Mouse (Mus musculus): ENCODE data around the gene Mesp2. TPM values are rescaled to one million over a fixed set of nuclear protein-coding genes. Genes with fewer than 3 reads are reported as not detected.

The Mesp2 gene
- polyA plus RNA-seq, 1 experiment from 2014 or later = 1.3 TPM

- H3K9me3 ChIP-seq = no peaks in the 10 kb centered on the region
- no peak for ATAC-seq (ENCODE audit: low FRiP score, low read depth)
- no peak overlapping the region for H3K4me3 ChIP-seq
- H3K9ac ChIP-seq = no peak overlapping the region
- no peak overlapping the region for H3K27ac ChIP-seq (replicated peaks)
- H3K4me1 ChIP-seq (replicated peaks) = 0 out of 2 replicates have a peak, but pooled peaks cover 5% of the 10 kb centered on the region
- no peak overlapping the region for H3K4me2 ChIP-seq
- H3K36me3 ChIP-seq = no peaks in the 10 kb centered on the region
- 59% methylated on average over 2 of the region's 2 CpGs for WGBS
- peaks cover 19% of the 10 kb centered on the region for H3K27me3 ChIP-seq
Measured at GRCm38 (mm10) chr7:79846342-79846741, 35.8 kb downstream of the Mesp2 start.

GRCm38 (mm10) chr7:79847456-79848451 lies 37.2 kb downstream of the Mesp2 start:
- Histone ChIP-seq H3K27ac (replicated peaks) (no peak overlapping the region), H3K27me3 (peaks cover 19% of the 10 kb centered on the region), H3K4me1 (replicated peaks) (0 out of 2 replicates have a peak, but pooled peaks cover 5% of the 10 kb centered on the region), H3K9me3 (no peaks in the 10 kb centered on the region), H3K4me2 (peak overlapping the region; percentile 52), H3K4me3 (peak overlapping the region; percentile 20), H3K9ac (no peak overlapping the region), H3K36me3 (no peaks in the 10 kb centered on the region)
- ATAC-seq (ENCODE audit: low FRiP score, low read depth) = no peak
- 13% methylated on average over 53 of the region's 53 CpGs for WGBS

- no peak overlapping the region for H3K9ac ChIP-seq
- 92% methylated on average over 4 of the region's 4 CpGs for WGBS
- no peaks in the 10 kb centered on the region for H3K9me3 ChIP-seq
- no peak overlapping the region for H3K4me2 ChIP-seq
- no peaks in the 10 kb centered on the region for H3K27me3 ChIP-seq
- H3K27ac ChIP-seq (replicated peaks) = no peak overlapping the region
- ATAC-seq (ENCODE audit: low FRiP score, low read depth) = no peak
- no peaks in the 10 kb centered on the region for H3K4me1 ChIP-seq (replicated peaks)
- no peaks in the 10 kb centered on the region for H3K36me3 ChIP-seq
- no peak overlapping the region for H3K4me3 ChIP-seq
Measured at GRCm38 (mm10) chr7:79856305-79856704, 45.8 kb downstream of the Mesp2 start.

- Histone ChIP-seq H3K4me1 (replicated peaks) (no peaks in the 10 kb centered on the region), H3K9ac (no peak overlapping the region), H3K4me3 (no peak overlapping the region), H3K27ac (replicated peaks) (no peak overlapping the region), H3K27me3 (no peaks in the 10 kb centered on the region), H3K36me3 (no peaks in the 10 kb centered on the region), H3K9me3 (no peaks in the 10 kb centered on the region), H3K4me2 (no peak overlapping the region)
- 62% methylated on average over 11 of the region's 11 CpGs for WGBS
- ATAC-seq (ENCODE audit: low FRiP score, low read depth) = no peak
Measured at GRCm38 (mm10) chr7:79858202-79858934, 47.8 kb downstream of the Mesp2 start.

GRCm38 (mm10) chr7:79858956-79859630 lies 48.6 kb downstream of the Mesp2 start:
- no peak for ATAC-seq (ENCODE audit: low FRiP score, low read depth)
- WGBS = 57% methylated on average over 9 of the region's 9 CpGs

GRCm38 (mm10) chr7:79860811-79861210 lies 50.3 kb downstream of the Mesp2 start, which contains the start of gene Anpep:
Anpep (minus strand) TSS chr7:79861059.
- no peaks in the 10 kb centered on the region for H3K27me3 ChIP-seq
- ATAC-seq (ENCODE audit: low FRiP score, low read depth) = no peak
- no peaks in the 10 kb centered on the region for H3K36me3 ChIP-seq
- H3K4me1 ChIP-seq (replicated peaks) = no peaks in the 10 kb centered on the region
- 88% methylated on average over 9 of the region's 9 CpGs for WGBS
- no peak within 1 kb of the TSS for H3K9ac ChIP-seq
- no peak within 1 kb of the TSS for H3K4me3 ChIP-seq
- no peak within 1 kb of the TSS for H3K27ac ChIP-seq (replicated peaks)
- no peaks in the 10 kb centered on the region for H3K9me3 ChIP-seq
- H3K4me2 ChIP-seq = no peak within 1 kb of the TSS

More at GRCm38 (mm10) chr7:79858956-79859630, 48.6 kb downstream of the Mesp2 start:
- Histone ChIP-seq H3K4me2 (no peak overlapping the region), H3K9me3 (no peaks in the 10 kb centered on the region), H3K9ac (no peak overlapping the region), H3K4me3 (no peak overlapping the region), H3K4me1 (replicated peaks) (no peaks in the 10 kb centered on the region), H3K27ac (replicated peaks) (no peak overlapping the region), H3K27me3 (no peaks in the 10 kb centered on the region), H3K36me3 (no peaks in the 10 kb centered on the region)

- H3K4me2 ChIP-seq = no peak overlapping the region
- H3K27ac ChIP-seq (replicated peaks) = no peak overlapping the region
- H3K9me3 ChIP-seq = no peaks in the 10 kb centered on the region
- no peaks in the 10 kb centered on the region for H3K4me1 ChIP-seq (replicated peaks)
- no peak overlapping the region for H3K9ac ChIP-seq
- no peaks in the 10 kb centered on the region for H3K27me3 ChIP-seq
- H3K4me3 ChIP-seq = no peak overlapping the region
- 91% methylated on average over 8 of the region's 8 CpGs for WGBS
- ATAC-seq (ENCODE audit: low FRiP score, low read depth) = no peak
- H3K36me3 ChIP-seq = no peaks in the 10 kb centered on the region
Measured at GRCm38 (mm10) chr7:79861794-79862193, 51.3 kb downstream of the Mesp2 start.

Other genes starting within 250 kb of the Mesp2 start
- gene Rhcg, start 193.1 kb upstream of the Mesp2 start, polyA plus RNA-seq (2015; fragmentation: Nextera tagmentation; extraction: Ambion mirVana) = 4.0 and 5.1 TPM in 2 replicates
- 2.5 and 3.1 TPM in 2 replicates for gene Ticrr, start 150.5 kb upstream of the Mesp2 start, polyA plus RNA-seq (2015; fragmentation: Nextera tagmentation; extraction: Ambion mirVana)
- 2.1 TPM in 2 replicates for gene Kif7, start 95.0 kb upstream of the Mesp2 start, polyA plus RNA-seq (2015; fragmentation: Nextera tagmentation; extraction: Ambion mirVana)
- 0.60 and 1.3 TPM in 2 replicates for gene Plin1, start 77.8 kb upstream of the Mesp2 start, polyA plus RNA-seq (2015; fragmentation: Nextera tagmentation; extraction: Ambion mirVana)
- gene Pex11a, start 67.6 kb upstream of the Mesp2 start, polyA plus RNA-seq (2015; fragmentation: Nextera tagmentation; extraction: Ambion mirVana) = 12.6 and 13.1 TPM in 2 replicates
- gene Wdr93, start 67.6 kb upstream of the Mesp2 start, polyA plus RNA-seq (2015; fragmentation: Nextera tagmentation; extraction: Ambion mirVana) = 0.35 and 0.69 TPM in 2 replicates
- 0.19 TPM in 1 of 2 replicates, not detected in the other for gene Mesp1, start 16.9 kb upstream of the Mesp2 start, polyA plus RNA-seq (2015; fragmentation: Nextera tagmentation; extraction: Ambion mirVana)
- 3.3 and 4.2 TPM in 2 replicates for gene Anpep, start 50.3 kb downstream of the Mesp2 start, polyA plus RNA-seq (2015; fragmentation: Nextera tagmentation; extraction: Ambion mirVana)
- gene Ap3s2, start 109.9 kb downstream of the Mesp2 start, polyA plus RNA-seq (2015; fragmentation: Nextera tagmentation; extraction: Ambion mirVana) = 42.0 and 43.4 TPM in 2 replicates
- 18.9 and 19.2 TPM in 2 replicates for gene Arpin, start 124.6 kb downstream of the Mesp2 start, polyA plus RNA-seq (2015; fragmentation: Nextera tagmentation; extraction: Ambion mirVana)
- 16.3 and 17.2 TPM in 2 replicates for gene Zfp710, start 214.1 kb downstream of the Mesp2 start, polyA plus RNA-seq (2015; fragmentation: Nextera tagmentation; extraction: Ambion mirVana)

All from hindbrain, embryonic 15.5 days (tissue).